Mouse (Mus musculus) granulocyte monocyte progenitor cell, adult 5-6 weeks (primary cell): ENCODE measurements around the gene Rabgap1l. TPM values are rescaled to one million over a fixed set of nuclear protein-coding genes. Genes with fewer than 3 reads are reported as not detected.

ENCODE experiments used
- ATAC-seq: replicated peaks from 2 replicates; pipeline ENCODE4 v1.8.0; 2016; ENCODE audit warnings: mild to moderate bottlenecking, moderate TSS enrichment, inconsistent platforms; ENCODE audit not compliant: poor library complexity, severe bottlenecking
- total RNA-seq, 2 experiments: library from RNA; stranded (forward) in 1 of 2; stranded (reverse) in 1 of 2; fragments of 200-712, 200-1000 nt in 1 of 2; fragments of >200 nt in 1 of 2; fragmentation: Nextera tagmentation in 1 of 2; gene quantifications; 2 replicates each; pipeline ENCODE4 v1.2.3; 2014 to 2017

Rabgap1l gene
- total RNA-seq, 2 experiments from 2014 or later, result 99.1 to 104 TPM

GRCm38 (mm10) chr1:160263053-160263452 is 530.0 kb downstream of the Rabgap1l start:
- ATAC-seq, result peak; percentile 90

GRCm38 (mm10) chr1:160262415-160262814 is 530.6 kb downstream of the Rabgap1l start:
- 0 out of 2 replicates have a peak, but pooled peaks have one; percentile 16 for ATAC-seq

- ATAC-seq, result no peak
Observed at GRCm38 (mm10) chr1:160261849-160262248, 531.2 kb downstream of the Rabgap1l start.

GRCm38 (mm10) chr1:160260605-160261004 is 532.4 kb downstream of the Rabgap1l start:
- no peak for ATAC-seq

- ATAC-seq, result no peak
Observed at GRCm38 (mm10) chr1:160259884-160260283, 533.1 kb downstream of the Rabgap1l start.

GRCm38 (mm10) chr1:160253108-160253507 is 539.9 kb downstream of the Rabgap1l start:
- ATAC-seq, result no peak

GRCm38 (mm10) chr1:160251388-160252007 is 541.5 kb downstream of the Rabgap1l start:
- peak; percentile 87 for ATAC-seq

GRCm38 (mm10) chr1:160250782-160251181 is 542.2 kb downstream of the Rabgap1l start:
- 0 out of 2 replicates have a peak, but pooled peaks have one; percentile 3 for ATAC-seq

- no peak for ATAC-seq
Observed at GRCm38 (mm10) chr1:160249786-160250185, 543.2 kb downstream of the Rabgap1l start.

- ATAC-seq, result no peak
Observed at GRCm38 (mm10) chr1:160247473-160247872, 545.5 kb downstream of the Rabgap1l start.

GRCm38 (mm10) chr1:160246844-160247243 is 546.2 kb downstream of the Rabgap1l start:
- no peak for ATAC-seq

GRCm38 (mm10) chr1:160245954-160246353 is 547.1 kb downstream of the Rabgap1l start:
- peak; percentile 91 for ATAC-seq

GRCm38 (mm10) chr1:160244689-160245088 is 548.3 kb downstream of the Rabgap1l start:
- ATAC-seq, result no peak

GRCm38 (mm10) chr1:160240091-160240490 is 552.9 kb downstream of the Rabgap1l start:
- no peak for ATAC-seq

- no peak for ATAC-seq
Observed at GRCm38 (mm10) chr1:160238852-160239443, 554.1 kb downstream of the Rabgap1l start.

GRCm38 (mm10) chr1:160237981-160238380 is 555.0 kb downstream of the Rabgap1l start:
- ATAC-seq, result no peak

- ATAC-seq, result peak; percentile 97
Observed at GRCm38 (mm10) chr1:160233921-160234320, 559.1 kb downstream of the Rabgap1l start.

GRCm38 (mm10) chr1:160232113-160232512 is 560.9 kb downstream of the Rabgap1l start:
- no peak for ATAC-seq

- no peak for ATAC-seq
Observed at GRCm38 (mm10) chr1:160231013-160231412, 562.0 kb downstream of the Rabgap1l start.

GRCm38 (mm10) chr1:160227850-160228249 is 565.2 kb downstream of the Rabgap1l start:
- no peak for ATAC-seq

- no peak for ATAC-seq
Observed at GRCm38 (mm10) chr1:160227196-160227595, 565.8 kb downstream of the Rabgap1l start.

GRCm38 (mm10) chr1:160224093-160224492 is 568.9 kb downstream of the Rabgap1l start:
- no peak for ATAC-seq
